Mouse (Mus musculus): Measurements from ENCODE around the gene 5730596B20Rik. TPM values are rescaled to one million over a fixed set of nuclear protein-coding genes. Genes with fewer than 3 reads are reported as not detected.

The 5730596B20Rik gene
- polyA plus RNA-seq, 1 experiment from 2014 or later, result 0.33 TPM

- H3K4me3 ChIP-seq, result peak overlapping the region; percentile 47
- peak overlapping the region; percentile 68 for H3K27ac ChIP-seq
- H3K9ac ChIP-seq, result no peak overlapping the region
- peaks cover 98% of the 10 kb centered on the region for H3K27me3 ChIP-seq
- no peak for ATAC-seq (replicated peaks; ENCODE audit: insufficient number of reproducible peaks, insufficient read depth, low FRiP score, low read depth)
- H3K9me3 ChIP-seq (replicated peaks), result no peaks in the 10 kb centered on the region
- peaks cover 18% of the 10 kb centered on the region for H3K4me1 ChIP-seq (replicated peaks)
- H3K36me3 ChIP-seq, result no peaks in the 10 kb centered on the region
- peak overlapping the region; percentile 51 for H3K4me2 ChIP-seq
- 13% methylated on average over 17 of the region's 17 CpGs for WGBS
These were observed 13.8 kb upstream of the 5730596B20Rik start for GRCm38 (mm10) chr6:52163366-52164031.

- 2% methylated on average over 39 of the region's 39 CpGs for WGBS
- H3K4me1 ChIP-seq (replicated peaks), result peaks cover 14% of the 10 kb centered on the region
- H3K4me3 ChIP-seq, result peak overlapping the region; percentile 47
- H3K4me2 ChIP-seq, result peak overlapping the region; percentile 51
- peaks cover 97% of the 10 kb centered on the region for H3K27me3 ChIP-seq
- H3K27ac ChIP-seq, result peak overlapping the region; percentile 68
- no peaks in the 10 kb centered on the region for H3K9me3 ChIP-seq (replicated peaks)
- peak overlapping the region; percentile 44; the same call in 1 of the 2 replicates for H3K9ac ChIP-seq
- no peaks in the 10 kb centered on the region for H3K36me3 ChIP-seq
- no peak for ATAC-seq (replicated peaks; ENCODE audit: insufficient number of reproducible peaks, insufficient read depth, low FRiP score, low read depth)
These were observed 13.2 kb upstream of the 5730596B20Rik start for GRCm38 (mm10) chr6:52164051-52164625.

DNA sequence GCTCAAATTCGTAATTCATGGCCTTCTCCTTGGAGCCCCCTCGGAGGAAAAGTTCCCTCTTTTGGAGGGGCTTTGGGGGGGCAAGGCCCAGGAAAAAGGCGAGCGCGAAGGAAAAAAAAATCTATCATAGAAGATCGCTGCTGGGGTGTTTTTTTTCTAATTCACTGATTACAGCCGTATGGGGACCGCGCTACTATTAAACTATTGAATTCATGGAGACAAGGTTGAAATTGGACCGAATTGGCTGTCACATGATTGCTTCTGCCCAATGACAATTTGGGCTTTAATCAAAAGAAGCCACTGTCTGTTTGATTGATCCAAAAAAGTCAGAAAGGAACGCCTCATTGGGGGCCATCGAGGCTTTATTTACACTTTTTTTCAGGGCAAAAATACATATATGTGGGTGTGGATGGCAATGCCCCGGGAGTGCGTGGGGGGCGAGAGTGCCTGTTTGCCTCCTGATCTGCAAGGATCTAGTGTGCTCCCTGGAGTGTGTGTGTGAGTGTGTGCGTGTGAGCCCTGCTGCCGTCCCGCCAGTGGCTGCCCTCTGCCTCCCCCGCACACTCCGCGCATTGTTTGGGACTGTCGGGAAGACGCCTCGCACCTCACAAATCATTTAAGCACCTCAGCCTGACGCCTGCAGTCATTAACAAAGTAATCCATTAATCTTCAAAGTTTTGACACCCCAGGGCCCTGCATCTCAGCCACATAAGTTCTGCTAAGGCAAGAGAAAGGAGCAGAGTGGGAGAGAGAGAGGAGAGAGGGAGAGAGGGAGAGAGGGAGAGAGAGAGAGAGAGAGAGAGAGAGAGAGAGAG is 12.5 kb upstream of the 5730596B20Rik start, which contains the start of gene Hoxa2:
TSS of gene Hoxa2 (minus strand) at position 206 of the 815 bp plus-strand sequence.
- Histone ChIP-seq H3K4me2 (peak within 1 kb of the TSS; percentile 51), H3K9me3 (replicated peaks) (no peaks in the 10 kb centered on the region), H3K27me3 (peaks cover 96% of the 10 kb centered on the region), H3K27ac (peak within 1 kb of the TSS; percentile 68), H3K36me3 (no peaks in the 10 kb centered on the region), H3K4me1 (replicated peaks) (peaks cover 13% of the 10 kb centered on the region), H3K4me3 (peak within 1 kb of the TSS; percentile 47), H3K9ac (peak within 1 kb of the TSS; percentile 44; the same call in 1 of the 2 replicates)
- under 1% methylated on average over 25 of the region's 25 CpGs for WGBS
- ATAC-seq (replicated peaks; ENCODE audit: insufficient number of reproducible peaks, insufficient read depth, low FRiP score, low read depth), result no peak

GRCm38 (mm10) chr6:52165441-52166370 is 11.6 kb upstream of the 5730596B20Rik start:
- H3K4me1 ChIP-seq (replicated peaks), result peaks cover 20% of the 10 kb centered on the region
- peaks cover 96% of the 10 kb centered on the region for H3K27me3 ChIP-seq
- H3K36me3 ChIP-seq, result no peaks in the 10 kb centered on the region
- WGBS, result 3% methylated on average over 28 of the region's 28 CpGs
- peak overlapping the region; percentile 29 for H3K4me3 ChIP-seq
- H3K4me2 ChIP-seq, result peak overlapping the region; percentile 51
- no peaks in the 10 kb centered on the region for H3K9me3 ChIP-seq (replicated peaks)
- H3K27ac ChIP-seq, result peak overlapping the region; percentile 65
- 0 out of 2 replicates have a peak overlapping the region, but pooled peaks have one; percentile 25 for H3K9ac ChIP-seq
- ATAC-seq (replicated peaks; ENCODE audit: insufficient number of reproducible peaks, insufficient read depth, low FRiP score, low read depth), result no peak

- no peaks in the 10 kb centered on the region for H3K36me3 ChIP-seq
- H3K27ac ChIP-seq, result peak overlapping the region; percentile 65; the same call in 1 of the 2 replicates
These were observed 10.7 kb upstream of the 5730596B20Rik start for GRCm38 (mm10) chr6:52166431-52167077.

DNA sequence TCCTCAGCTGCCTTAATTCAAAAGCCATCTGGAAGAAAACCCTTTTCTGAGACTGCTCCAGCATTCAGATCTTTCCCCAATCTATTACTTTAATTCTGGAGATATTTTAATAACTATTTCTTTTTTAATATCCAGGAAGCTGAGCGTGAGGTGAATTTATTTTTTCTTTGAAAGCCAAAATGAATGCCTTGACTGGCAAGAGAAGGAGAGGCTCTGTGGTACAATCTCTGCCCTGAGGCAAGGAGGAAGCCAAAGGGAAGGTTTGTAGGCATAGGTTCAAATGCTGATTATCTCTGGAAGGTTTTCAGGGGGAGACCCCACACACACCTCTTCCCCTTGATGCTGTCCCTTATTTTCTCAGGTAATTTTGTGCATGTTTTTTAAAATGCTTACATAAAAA is 10.1 kb upstream of the 5730596B20Rik start:
- H3K4me3 ChIP-seq, result peak overlapping the region; percentile 31; the same call in 1 of the 2 replicates
- H3K9me3 ChIP-seq (replicated peaks), result no peaks in the 10 kb centered on the region
- peak overlapping the region; percentile 47; the same call in 1 of the 2 replicates for H3K4me2 ChIP-seq
- 26% methylated on average over 1 of the region's 1 CpGs for WGBS
- H3K27ac ChIP-seq, result peak overlapping the region; percentile 65; the same call in 1 of the 2 replicates
- peaks cover 97% of the 10 kb centered on the region for H3K27me3 ChIP-seq
- H3K36me3 ChIP-seq, result no peaks in the 10 kb centered on the region
- peaks cover 21% of the 10 kb centered on the region for H3K4me1 ChIP-seq (replicated peaks)
- no peak for ATAC-seq (replicated peaks; ENCODE audit: insufficient number of reproducible peaks, insufficient read depth, low FRiP score, low read depth)
- no peak overlapping the region for H3K9ac ChIP-seq

More at GRCm38 (mm10) chr6:52166431-52167077, 10.7 kb upstream of the 5730596B20Rik start:
- H3K9me3 ChIP-seq (replicated peaks), result no peaks in the 10 kb centered on the region
- H3K27me3 ChIP-seq, result peaks cover 97% of the 10 kb centered on the region
- no peak for ATAC-seq (replicated peaks; ENCODE audit: insufficient number of reproducible peaks, insufficient read depth, low FRiP score, low read depth)
- no peak overlapping the region for H3K9ac ChIP-seq
- peaks cover 20% of the 10 kb centered on the region for H3K4me1 ChIP-seq (replicated peaks)
- WGBS, result 18% methylated on average over 4 of the region's 4 CpGs
- H3K4me2 ChIP-seq, result peak overlapping the region; percentile 51; the same call in 1 of the 2 replicates
- peak overlapping the region; percentile 31; the same call in 1 of the 2 replicates for H3K4me3 ChIP-seq

DNA sequence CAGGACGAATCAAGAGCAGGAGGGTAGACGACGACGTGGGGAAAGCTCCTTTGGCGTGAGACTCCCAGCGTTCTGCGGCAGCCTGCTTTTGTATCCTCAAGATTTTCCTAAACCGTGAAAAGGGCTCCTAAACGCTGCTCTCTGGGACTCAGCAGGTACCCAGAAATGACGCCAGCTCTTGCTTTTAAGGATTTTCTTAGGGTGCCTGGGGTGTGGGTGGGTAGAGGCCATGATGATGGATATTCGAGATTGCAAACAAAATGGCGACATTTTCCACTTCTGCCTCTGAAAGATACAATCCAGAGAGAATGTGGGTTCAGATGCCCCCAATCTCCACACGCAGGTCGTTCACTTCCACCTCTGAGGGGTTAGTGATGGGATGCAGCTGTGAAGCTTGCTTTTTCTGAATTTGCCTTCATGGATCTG is 9.5 kb upstream of the 5730596B20Rik start:
- H3K4me1 ChIP-seq (replicated peaks), result peaks cover 26% of the 10 kb centered on the region
- H3K4me3 ChIP-seq, result peak overlapping the region; percentile 31; the same call in 1 of the 2 replicates
- no peaks in the 10 kb centered on the region for H3K36me3 ChIP-seq
- 21% methylated on average over 14 of the region's 14 CpGs for WGBS
- ATAC-seq (replicated peaks; ENCODE audit: insufficient number of reproducible peaks, insufficient read depth, low FRiP score, low read depth), result no peak
- peak overlapping the region; percentile 12; the same call in 1 of the 2 replicates for H3K27ac ChIP-seq
- H3K27me3 ChIP-seq, result peaks cover 97% of the 10 kb centered on the region
- H3K9me3 ChIP-seq (replicated peaks), result no peaks in the 10 kb centered on the region
- H3K9ac ChIP-seq, result no peak overlapping the region
- peak overlapping the region; percentile 47; the same call in 1 of the 2 replicates for H3K4me2 ChIP-seq

- no peaks in the 10 kb centered on the region for H3K36me3 ChIP-seq
- H3K4me1 ChIP-seq (replicated peaks), result peaks cover 27% of the 10 kb centered on the region
- WGBS, result 8% methylated on average over 42 of the region's 42 CpGs
- H3K9ac ChIP-seq, result 0 out of 2 replicates have a peak overlapping the region, but pooled peaks have one; percentile 31
- no peak for ATAC-seq (replicated peaks; ENCODE audit: insufficient number of reproducible peaks, insufficient read depth, low FRiP score, low read depth)
- H3K9me3 ChIP-seq (replicated peaks), result no peaks in the 10 kb centered on the region
- peak overlapping the region; percentile 45; the same call in 1 of the 2 replicates for H3K27ac ChIP-seq
- H3K27me3 ChIP-seq, result peaks cover 97% of the 10 kb centered on the region
- H3K4me3 ChIP-seq, result peak overlapping the region; percentile 31
- peak overlapping the region; percentile 47 for H3K4me2 ChIP-seq
These were observed 8.9 kb upstream of the 5730596B20Rik start for GRCm38 (mm10) chr6:52168191-52169055.

DNA sequence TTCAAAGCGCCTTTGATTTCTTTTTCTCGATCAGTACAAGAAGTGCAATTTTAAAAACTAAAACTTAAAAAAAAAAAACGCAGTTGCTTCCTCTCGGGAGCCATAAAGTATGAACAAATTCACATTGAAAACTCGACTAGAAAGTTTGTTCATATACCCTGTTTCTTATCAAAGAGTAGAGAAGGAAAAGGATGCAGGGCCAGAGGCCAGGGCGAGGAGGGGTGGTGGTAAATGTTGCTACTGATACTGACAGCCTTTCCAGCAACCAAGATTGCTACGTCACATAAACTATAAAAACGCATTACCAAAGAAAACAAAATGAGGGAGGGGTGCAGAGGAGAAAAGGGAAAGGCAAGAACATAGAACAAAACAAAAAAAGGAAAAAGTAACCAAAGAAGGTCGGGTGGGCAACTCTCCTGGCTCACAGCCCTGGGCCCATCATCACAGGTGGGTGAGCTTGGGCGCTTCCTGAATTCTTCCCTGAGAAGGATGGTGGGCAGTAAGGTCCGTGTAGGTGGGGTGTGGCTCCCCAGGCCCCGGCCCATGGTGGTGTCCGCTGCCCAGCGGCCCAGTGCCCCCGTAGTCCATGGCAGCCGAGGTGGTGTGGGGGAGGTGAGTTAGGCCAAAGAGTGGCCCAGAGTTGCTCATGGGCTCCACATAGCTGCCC is 7.7 kb upstream of the 5730596B20Rik start:
- H3K27ac ChIP-seq, result peak overlapping the region; percentile 37
- no peaks in the 10 kb centered on the region for H3K9me3 ChIP-seq (replicated peaks)
- H3K4me1 ChIP-seq (replicated peaks), result peaks cover 22% of the 10 kb centered on the region
- H3K4me2 ChIP-seq, result peak overlapping the region; percentile 45
- no peaks in the 10 kb centered on the region for H3K36me3 ChIP-seq
- peaks cover 96% of the 10 kb centered on the region for H3K27me3 ChIP-seq
- WGBS, result 17% methylated on average over 16 of the region's 16 CpGs
- peak overlapping the region; percentile 10; the same call in 1 of the 2 replicates for H3K4me3 ChIP-seq
- no peak for ATAC-seq (replicated peaks; ENCODE audit: insufficient number of reproducible peaks, insufficient read depth, low FRiP score, low read depth)
- H3K9ac ChIP-seq, result peak overlapping the region; percentile 10; the same call in 1 of the 2 replicates
